Mouse (Mus musculus) megakaryocyte, embryonic 14.5 days (primary cell): ENCODE data around the gene Aspdh.

Experiments
- FLI1 ChIP-seq: IDR thresholded peaks from 2 replicates; pipeline ENCODE4 v1.6.1; 2012; ENCODE audit warnings: low read length, inconsistent platforms, mixed read lengths
- GATA1 ChIP-seq: IDR thresholded peaks from 3 replicates; pipeline ENCODE4 v1.6.1; 2012; ENCODE audit warnings: mixed read lengths, low read length, inconsistent platforms, borderline replicate concordance

DNA sequence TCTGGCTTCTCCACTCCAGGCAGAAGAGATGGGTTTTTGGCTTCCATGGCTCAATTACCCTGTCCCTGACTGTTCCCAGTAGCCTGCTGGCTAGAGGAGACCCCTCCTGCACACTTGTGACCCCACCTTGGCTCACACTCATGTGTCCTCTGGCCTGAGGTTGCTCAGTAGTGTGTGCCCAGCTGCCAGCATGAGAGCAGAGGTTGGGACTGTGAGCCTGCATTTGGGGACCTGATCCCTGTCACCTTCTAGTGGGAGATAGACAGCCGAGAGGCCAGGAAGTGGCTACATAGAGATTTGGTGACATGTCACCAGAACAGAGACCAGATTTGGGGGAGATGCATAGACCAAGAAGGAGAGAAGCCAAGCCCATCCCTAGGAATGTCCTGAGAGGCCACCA is 28.0 kb upstream of the Aspdh start:
- TF ChIP-seq GATA1 (no peak), FLI1 (no peak)
